Mouse (Mus musculus): Measurements from ENCODE around the gene Fam69a. TPM values are rescaled to one million over a fixed set of nuclear protein-coding genes. Genes with fewer than 3 reads are reported as not detected.
"Not testable (repeated sequence)": the region's sequence is repeated elsewhere in the genome, so short reads cannot be mapped to it uniquely, and the experiment has no call there.

The Fam69a gene
- polyA plus RNA-seq, 1 experiment from 2014 or later: 32.6 TPM

GRCm38 (mm10) chr5:107977640-107978288, 9.1 kb downstream of the Fam69a start:
- Histone ChIP-seq H3K27me3 (replicated peaks) (no peaks in the 10 kb centered on the region), H3K9me3 (no peaks in the 10 kb centered on the region), H3K36me3 (no peaks in the 10 kb centered on the region), H3K4me2 (replicated peaks) (no peak overlapping the region), H3K9ac (no peak overlapping the region), H3K4me3 (no peak overlapping the region), H3K27ac (no peak overlapping the region), H3K4me1 (no peaks in the 10 kb centered on the region)
- 93% methylated on average over 3 of the region's 3 CpGs for WGBS
- ATAC-seq (ENCODE audit: low FRiP score, low read depth): no peak

DNA sequence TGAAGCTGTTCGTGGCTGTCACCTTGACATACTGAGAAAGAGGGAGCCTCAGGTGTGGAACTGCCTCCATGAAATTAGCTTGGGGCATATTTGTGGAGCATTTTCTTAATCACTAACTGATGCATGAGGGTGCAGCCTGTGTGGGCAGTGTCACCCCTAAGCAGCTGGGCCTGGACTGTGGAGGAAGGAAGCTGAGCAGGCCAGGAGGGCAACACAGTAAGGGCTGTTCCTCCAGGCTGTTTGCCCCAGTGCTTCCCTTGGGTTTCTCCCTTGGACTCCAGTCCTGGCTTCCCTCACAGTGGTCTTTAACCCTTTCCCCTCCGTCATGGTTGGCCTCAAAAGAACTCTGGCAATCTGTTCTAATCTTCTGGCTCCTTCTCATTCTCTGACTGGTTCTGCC, 13.6 kb downstream of the Fam69a start:
- Histone ChIP-seq H3K4me3 (no peak overlapping the region), H3K27ac (no peak overlapping the region), H3K36me3 (no peaks in the 10 kb centered on the region), H3K9me3 (no peaks in the 10 kb centered on the region), H3K4me1 (no peaks in the 10 kb centered on the region), H3K4me2 (replicated peaks) (no peak overlapping the region), H3K9ac (no peak overlapping the region), H3K27me3 (replicated peaks) (no peaks in the 10 kb centered on the region)
- WGBS: 64% methylated on average over 2 of the region's 2 CpGs
- no peak for ATAC-seq (ENCODE audit: low FRiP score, low read depth)

DNA sequence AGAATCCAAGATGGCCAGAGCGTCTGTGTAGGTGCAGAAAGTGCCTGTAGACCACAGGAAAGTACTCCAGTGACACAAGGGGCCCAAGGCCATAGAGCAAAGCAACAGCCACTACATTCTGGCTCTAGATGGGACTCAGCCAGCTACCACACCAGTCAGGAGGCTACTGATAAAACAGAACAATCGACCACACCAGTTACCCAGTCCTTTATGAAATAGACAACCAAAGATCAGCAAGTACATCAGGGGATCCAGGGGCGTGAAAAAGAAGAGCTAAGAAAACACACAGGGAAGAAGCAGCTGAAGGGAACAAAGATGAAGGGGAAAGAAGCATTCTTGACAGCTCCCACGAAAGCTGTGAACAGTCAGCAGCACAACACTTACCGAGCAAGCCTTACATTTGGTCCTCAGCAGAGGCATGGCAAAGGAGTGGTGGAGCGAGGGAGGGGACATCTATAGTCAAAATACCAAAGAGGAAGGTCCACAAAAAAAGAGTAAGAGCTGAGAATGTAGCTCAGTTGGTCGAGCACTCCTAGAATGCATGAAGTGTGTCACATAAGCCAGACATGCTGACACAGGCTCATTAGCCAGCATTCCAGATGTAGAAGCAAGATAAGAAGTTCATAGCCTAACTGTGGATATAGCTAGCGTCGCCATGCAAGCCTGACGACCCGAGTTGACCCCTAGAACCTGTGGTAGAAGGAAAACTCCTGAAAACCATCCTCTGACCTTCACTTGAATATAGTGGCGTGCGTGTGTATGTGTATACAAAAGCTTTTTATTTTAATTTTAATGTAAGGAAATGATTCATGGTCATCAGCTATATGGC, 14.2 kb downstream of the Fam69a start:
- Histone ChIP-seq H3K9me3 (no peaks in the 10 kb centered on the region), H3K27me3 (replicated peaks) (no peaks in the 10 kb centered on the region), H3K4me2 (replicated peaks) (no peak overlapping the region), H3K4me1 (no peaks in the 10 kb centered on the region), H3K4me3 (no peak overlapping the region), H3K36me3 (no peaks in the 10 kb centered on the region), H3K27ac (no peak overlapping the region), H3K9ac (no peak overlapping the region)
- WGBS: 83% methylated on average over 13 of the region's 13 CpGs
- no peak for ATAC-seq (ENCODE audit: low FRiP score, low read depth)

- WGBS: 94% methylated on average over 4 of the region's 4 CpGs
- Histone ChIP-seq H3K4me3 (no peak overlapping the region), H3K4me1 (no peaks in the 10 kb centered on the region), H3K27me3 (replicated peaks) (no peaks in the 10 kb centered on the region), H3K9ac (no peak overlapping the region), H3K36me3 (no peaks in the 10 kb centered on the region), H3K9me3 (no peaks in the 10 kb centered on the region), H3K4me2 (replicated peaks) (no peak overlapping the region), H3K27ac (no peak overlapping the region)
- ATAC-seq (ENCODE audit: low FRiP score, low read depth): no peak
Measured at GRCm38 (mm10) chr5:107971069-107971468, 15.8 kb downstream of the Fam69a start.

- ATAC-seq (ENCODE audit: low FRiP score, low read depth): not testable (repeated sequence)
Measured at GRCm38 (mm10) chr5:107969818-107970217, 17.1 kb downstream of the Fam69a start.

DNA sequence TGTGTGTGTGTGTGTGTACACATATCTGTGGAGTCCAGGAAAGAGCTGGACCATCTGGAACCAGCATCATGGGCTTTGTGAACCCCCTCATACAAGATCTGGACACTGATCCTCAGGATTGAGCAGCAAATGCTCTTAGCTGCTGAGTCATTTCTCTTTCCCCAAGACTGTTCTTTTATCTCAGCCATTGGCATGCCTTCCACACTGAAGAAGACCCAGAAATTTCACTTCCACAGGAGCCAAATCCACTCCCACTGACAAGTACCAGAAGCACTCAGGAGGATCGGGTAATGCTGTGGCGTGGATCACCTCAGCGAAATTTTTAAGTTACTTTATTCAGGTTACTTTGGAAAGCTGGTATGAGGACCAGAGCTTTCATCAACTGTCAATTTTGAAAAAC, 18.8 kb downstream of the Fam69a start:
- no peaks in the 10 kb centered on the region for H3K27me3 ChIP-seq (replicated peaks)
- H3K4me3 ChIP-seq: no peak overlapping the region
- H3K4me1 ChIP-seq: no peaks in the 10 kb centered on the region
- H3K36me3 ChIP-seq: no peaks in the 10 kb centered on the region
- no peak for ATAC-seq (ENCODE audit: low FRiP score, low read depth)
- no peak overlapping the region for H3K4me2 ChIP-seq (replicated peaks)
- H3K9ac ChIP-seq: no peak overlapping the region
- no peak overlapping the region for H3K27ac ChIP-seq
- WGBS: 98% methylated on average over 3 of the region's 3 CpGs
- no peaks in the 10 kb centered on the region for H3K9me3 ChIP-seq

More at GRCm38 (mm10) chr5:107969818-107970217, 17.1 kb downstream of the Fam69a start:
- H3K27me3 ChIP-seq (replicated peaks); H3K4me2 ChIP-seq (replicated peaks); H3K4me3 ChIP-seq; H3K9ac ChIP-seq; H3K9me3 ChIP-seq; H3K36me3 ChIP-seq; H3K27ac ChIP-seq; H3K4me1 ChIP-seq: not testable (repeated sequence)
- WGBS: 83% methylated on average over 1 of the region's 1 CpGs

- ATAC-seq (ENCODE audit: low FRiP score, low read depth): no peak
- Histone ChIP-seq H3K9me3 (no peaks in the 10 kb centered on the region), H3K4me1 (no peaks in the 10 kb centered on the region), H3K27me3 (replicated peaks) (no peaks in the 10 kb centered on the region), H3K36me3 (no peaks in the 10 kb centered on the region), H3K4me2 (replicated peaks) (no peak overlapping the region), H3K9ac (no peak overlapping the region), H3K27ac (no peak overlapping the region), H3K4me3 (no peak overlapping the region)
- WGBS: 78% methylated on average over 4 of the region's 4 CpGs
Measured at GRCm38 (mm10) chr5:107966841-107967457, 19.9 kb downstream of the Fam69a start.

GRCm38 (mm10) chr5:107966156-107966555, 20.7 kb downstream of the Fam69a start:
- H3K9me3 ChIP-seq: no peaks in the 10 kb centered on the region
- H3K4me3 ChIP-seq: no peak overlapping the region
- no peak for ATAC-seq (ENCODE audit: low FRiP score, low read depth)
- no peak overlapping the region for H3K9ac ChIP-seq
- H3K27me3 ChIP-seq (replicated peaks): no peaks in the 10 kb centered on the region
- 70% methylated on average over 3 of the region's 3 CpGs for WGBS
- H3K4me2 ChIP-seq (replicated peaks): no peak overlapping the region
- no peaks in the 10 kb centered on the region for H3K4me1 ChIP-seq
- H3K27ac ChIP-seq: no peak overlapping the region
- H3K36me3 ChIP-seq: no peaks in the 10 kb centered on the region

GRCm38 (mm10) chr5:107965355-107965991, 21.4 kb downstream of the Fam69a start:
- no peak for ATAC-seq (ENCODE audit: low FRiP score, low read depth)
- Histone ChIP-seq H3K4me3 (no peak overlapping the region), H3K9ac (no peak overlapping the region), H3K36me3 (no peaks in the 10 kb centered on the region), H3K27ac (no peak overlapping the region), H3K4me2 (replicated peaks) (no peak overlapping the region), H3K4me1 (no peaks in the 10 kb centered on the region), H3K9me3 (no peaks in the 10 kb centered on the region), H3K27me3 (replicated peaks) (no peaks in the 10 kb centered on the region)
- 71% methylated on average over 9 of the region's 9 CpGs for WGBS

GRCm38 (mm10) chr5:107964031-107964758, 22.7 kb downstream of the Fam69a start:
- no peak for ATAC-seq (ENCODE audit: low FRiP score, low read depth)
- Histone ChIP-seq H3K4me3 (no peak overlapping the region), H3K9ac (no peak overlapping the region), H3K27me3 (replicated peaks) (no peaks in the 10 kb centered on the region), H3K27ac (no peak overlapping the region), H3K4me2 (replicated peaks) (no peak overlapping the region), H3K36me3 (no peaks in the 10 kb centered on the region), H3K4me1 (no peaks in the 10 kb centered on the region), H3K9me3 (no peaks in the 10 kb centered on the region)
- 91% methylated on average over 2 of the region's 2 CpGs for WGBS

DNA sequence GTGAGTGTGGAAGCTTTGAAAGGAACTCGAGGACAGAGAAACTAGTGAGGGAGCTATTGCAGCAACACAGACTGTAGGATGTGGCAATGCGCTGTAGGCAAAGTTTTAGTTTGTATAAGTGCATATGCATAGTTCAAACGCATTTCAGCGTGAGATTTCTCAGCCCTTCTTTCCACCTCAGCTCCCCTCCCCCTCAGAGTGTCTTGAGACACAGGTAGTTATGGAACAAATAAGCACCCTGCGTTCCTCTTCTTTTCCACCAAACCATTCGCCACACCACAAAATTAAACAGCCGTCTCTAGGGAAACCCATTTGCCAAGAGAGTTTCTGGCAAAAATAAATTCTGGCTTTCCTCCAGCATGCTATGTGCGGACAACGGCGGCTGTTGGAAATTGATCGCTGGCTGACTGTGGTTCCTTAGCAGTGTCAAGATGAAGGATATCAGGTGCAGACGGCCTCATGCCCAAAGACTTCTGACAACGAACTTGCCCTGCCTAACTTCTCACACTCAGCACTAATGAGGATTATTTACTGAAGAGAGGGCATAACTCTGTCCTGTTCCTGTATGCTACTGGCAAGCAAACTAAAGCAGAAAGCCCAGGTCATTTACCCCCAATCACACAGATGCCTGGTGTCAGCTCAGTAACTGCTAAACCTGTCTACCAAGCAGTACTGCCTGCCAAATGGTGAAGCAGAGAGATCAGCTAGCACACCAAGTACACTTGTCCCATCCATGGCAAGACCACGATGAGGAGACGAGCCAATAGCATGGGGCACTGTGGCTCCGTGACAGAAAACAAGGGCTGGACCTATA, 25.2 kb downstream of the Fam69a start:
- no peaks in the 10 kb centered on the region for H3K9me3 ChIP-seq
- H3K4me1 ChIP-seq: no peaks in the 10 kb centered on the region
- H3K27me3 ChIP-seq (replicated peaks): no peaks in the 10 kb centered on the region
- H3K4me3 ChIP-seq: no peak overlapping the region
- no peaks in the 10 kb centered on the region for H3K36me3 ChIP-seq
- 86% methylated on average over 16 of the region's 16 CpGs for WGBS
- no peak overlapping the region for H3K4me2 ChIP-seq (replicated peaks)
- H3K9ac ChIP-seq: no peak overlapping the region
- no peak overlapping the region for H3K27ac ChIP-seq
- no peak for ATAC-seq (ENCODE audit: low FRiP score, low read depth)
